Mouse (Mus musculus) CH12.LX (cell line): Measurements from ENCODE around the gene Spns3. TPM values are rescaled to one million over a fixed set of nuclear protein-coding genes. Genes with fewer than 3 reads are reported as not detected.

Experiments
- DNase-seq: peaks from one replicate; pipeline ENCODE4 v3.0.0-alpha.2; 2013; ENCODE audit errors: extremely low read depth
- H3K27ac ChIP-seq: 2 replicates; pipeline ENCODE4 v1.5.1; 2012; ENCODE audit warnings: low read depth, mild to moderate bottlenecking, control low read depth, moderate library complexity; ENCODE audit not compliant: insufficient read depth
- H3K27me3 ChIP-seq: replicated peaks from 2 replicates; pipeline ENCODE3; 2012; ENCODE audit warnings: inconsistent platforms
- H3K36me3 ChIP-seq, 2 experiments: replicated peaks in 1 of 2; 2 replicates each; pipeline versions ENCODE3 to v1.6.1; 2012; ENCODE audit warnings: inconsistent platforms in 1 of 2, low read length in 1 of 2, mild to moderate bottlenecking in 1 of 2, mixed read lengths in 1 of 2, moderate library complexity in 1 of 2; ENCODE audit not compliant: control insufficient read depth in 1 of 2, insufficient read depth in 1 of 2
- H3K4me1 ChIP-seq, 2 experiments: 2 replicates each; pipeline ENCODE4 v1.6.1; 2012; ENCODE audit warnings: inconsistent platforms in 1 of 2, moderate library complexity in 1 of 2; ENCODE audit not compliant: insufficient read depth in 2 of 2, control insufficient read depth in 1 of 2
- H3K4me2 ChIP-seq: 2 replicates; pipeline ENCODE4 v1.6.1; 2012; ENCODE audit warnings: low read depth, mild to moderate bottlenecking, control low read depth; ENCODE audit not compliant: poor library complexity, insufficient read depth, severe bottlenecking
- H3K4me3 ChIP-seq, 3 experiments: fragments of 150-350 bp in 1 of 3; sonication (generic) in 1 of 3; replicated peaks in 1 of 3; 2 replicates each; pipeline versions ENCODE3 to v1.5.1; 2011 to 2012; ENCODE audit warnings: low read depth in 2 of 3, low read length in 2 of 3, mild to moderate bottlenecking in 2 of 3, moderate library complexity in 2 of 3, control low read depth in 1 of 3, improper control_type of control experiment in 1 of 3, inconsistent platforms in 1 of 3, mixed read lengths in 1 of 3; ENCODE audit not compliant: poor library complexity in 1 of 3
- H3K79me2 ChIP-seq: replicated peaks from 2 replicates; pipeline ENCODE4 v1.6.1; 2012; ENCODE audit warnings: mild to moderate bottlenecking, moderate library complexity; ENCODE audit not compliant: control insufficient read depth, poor library complexity, insufficient read depth, severe bottlenecking; ENCODE audit errors: extremely low read depth
- H3K9ac ChIP-seq: 2 replicates; pipeline ENCODE4 v1.6.1; 2012; ENCODE audit warnings: low read depth, mild to moderate bottlenecking, control low read depth, moderate library complexity; ENCODE audit not compliant: insufficient read depth
- H3K9me3 ChIP-seq: replicated peaks from 2 replicates; pipeline ENCODE3; 2012; ENCODE audit warnings: low read length, inconsistent platforms, mixed read lengths
- CHD1 ChIP-seq: IDR thresholded peaks from 2 replicates; pipeline ENCODE4 v1.6.1; 2012; ENCODE audit warnings: low read depth, low read length, improper control_type of control experiment, inconsistent platforms
- CHD2 ChIP-seq: IDR thresholded peaks from 2 replicates; pipeline ENCODE4 v1.6.1; 2011; ENCODE audit warnings: low read length, improper control_type of control experiment
- CTCF ChIP-seq, 2 experiments: IDR thresholded peaks in 1 of 2; conservative IDR thresholded peaks in 1 of 2; 2 replicates each; pipeline ENCODE4 v1.5.1; 2011 to 2012; ENCODE audit warnings: low read depth in 2 of 2, low read length in 2 of 2, improper control_type of control experiment in 1 of 2, inconsistent platforms in 1 of 2, mild to moderate bottlenecking in 1 of 2, moderate library complexity in 1 of 2
- E2F4 ChIP-seq: IDR thresholded peaks from 2 replicates; pipeline ENCODE4 v1.6.1; 2011; ENCODE audit warnings: low read depth, low read length, improper control_type of control experiment; ENCODE audit not compliant: insufficient replicate concordance
- ELF1 ChIP-seq: IDR thresholded peaks from 2 replicates; pipeline ENCODE4 v1.6.1; 2014; ENCODE audit warnings: low read depth, mild to moderate bottlenecking, inconsistent platforms, low read length, improper control_type of control experiment
- ETS1 ChIP-seq: conservative IDR thresholded peaks from 2 replicates; pipeline ENCODE4 v1.6.1; 2012; ENCODE audit warnings: low read depth, mild to moderate bottlenecking, inconsistent platforms, low read length, improper control_type of control experiment, moderate library complexity
- IRF4 ChIP-seq: IDR thresholded peaks from 2 replicates; pipeline ENCODE4 v1.6.1; 2014; ENCODE audit warnings: low read depth, mild to moderate bottlenecking, inconsistent platforms, low read length, improper control_type of control experiment
- JUN ChIP-seq: IDR thresholded peaks from 2 replicates; pipeline ENCODE4 v1.6.1; 2011; ENCODE audit warnings: low read depth, mild to moderate bottlenecking, low read length, improper control_type of control experiment, moderate library complexity; ENCODE audit not compliant: insufficient read depth
- JUND ChIP-seq: conservative IDR thresholded peaks from 2 replicates; pipeline ENCODE4 v1.6.1; 2011; ENCODE audit warnings: low read depth, low read length, improper control_type of control experiment
- KAT2A ChIP-seq: IDR thresholded peaks from 2 replicates; pipeline ENCODE4 v1.6.1; 2012; ENCODE audit warnings: low read length, improper control_type of control experiment, inconsistent platforms; ENCODE audit not compliant: insufficient replicate concordance
- MAZ ChIP-seq: IDR thresholded peaks from 2 replicates; pipeline ENCODE4 v1.6.1; 2012; ENCODE audit warnings: low read depth, mild to moderate bottlenecking, inconsistent platforms, low read length, improper control_type of control experiment, moderate library complexity
- NRF1 ChIP-seq: IDR thresholded peaks from 2 replicates; pipeline ENCODE4 v1.6.1; 2014; ENCODE audit warnings: low read depth, mild to moderate bottlenecking, inconsistent platforms, low read length, improper control_type of control experiment, moderate library complexity
- PAX5 ChIP-seq: IDR thresholded peaks from 2 replicates; pipeline ENCODE4 v1.6.1; 2012; ENCODE audit warnings: low read length, inconsistent platforms, mixed read lengths
- TCF12 ChIP-seq: IDR thresholded peaks from 2 replicates; pipeline ENCODE4 v1.6.1; 2014; ENCODE audit warnings: low read depth, mild to moderate bottlenecking, inconsistent platforms, low read length, improper control_type of control experiment
- UBTF ChIP-seq: IDR thresholded peaks from 2 replicates; pipeline ENCODE4 v1.6.1; 2012; ENCODE audit warnings: low read depth, mild to moderate bottlenecking, inconsistent platforms, low read length, improper control_type of control experiment, moderate library complexity
- ZKSCAN1 ChIP-seq: IDR thresholded peaks from 2 replicates; pipeline ENCODE4 v1.6.1; 2012; ENCODE audit warnings: low read depth, inconsistent platforms, low read length, improper control_type of control experiment, borderline replicate concordance
- ZMIZ1 ChIP-seq: IDR thresholded peaks from 2 replicates; pipeline ENCODE4 v1.6.1; 2012; ENCODE audit warnings: low read depth, mild to moderate bottlenecking, inconsistent platforms, low read length, improper control_type of control experiment
- ZNF384 ChIP-seq: IDR thresholded peaks from 2 replicates; pipeline ENCODE4 v1.6.1; 2012; ENCODE audit warnings: low read depth, low read length, improper control_type of control experiment, inconsistent platforms
- dilution Hi-C: fragments of 300-500 bp; cut with MboI; formaldehyde crosslinking; loops from 2 replicates; pipeline ENCODE4 v1.14.3; 2020; ENCODE audit warnings: low sequenced_read_pairs; ENCODE audit not compliant: extremely low pct_unique_long_range_greater_than_20kb, extremely low pct_ligation_motif_present
- in situ Hi-C: fragments of 300-500 bp; cut with MboI; formaldehyde crosslinking; loops from 3 replicates; pipeline ENCODE4 v1.14.3; 2019; ENCODE audit warnings: low sequenced_read_pairs, low pct_ligation_motif_present, low pct_unique_long_range_greater_than_20kb, mixed read lengths
- polyA plus RNA-seq: library from polyadenylated mRNA; unstranded; fragments of >175 nt; gene quantifications from 2 replicates; pipeline ENCODE4 v1.2.1, GENCODE M21; 2012; ENCODE audit warnings: low read depth; ENCODE audit not compliant: insufficient read length
- total RNA-seq, 2 experiments: library from RNA; depleted of rRNA; stranded (reverse); fragments of 300-350 nt in 1 of 2; fragments of >200 nt in 1 of 2; gene quantifications; 2 replicates each; pipeline ENCODE4 v1.2.3; 2012 to 2014

The Spns3 gene
- total and polyA plus RNA-seq, 3 experiments, result 0.21 to 1.8 (median 1.0) TPM

DNA sequence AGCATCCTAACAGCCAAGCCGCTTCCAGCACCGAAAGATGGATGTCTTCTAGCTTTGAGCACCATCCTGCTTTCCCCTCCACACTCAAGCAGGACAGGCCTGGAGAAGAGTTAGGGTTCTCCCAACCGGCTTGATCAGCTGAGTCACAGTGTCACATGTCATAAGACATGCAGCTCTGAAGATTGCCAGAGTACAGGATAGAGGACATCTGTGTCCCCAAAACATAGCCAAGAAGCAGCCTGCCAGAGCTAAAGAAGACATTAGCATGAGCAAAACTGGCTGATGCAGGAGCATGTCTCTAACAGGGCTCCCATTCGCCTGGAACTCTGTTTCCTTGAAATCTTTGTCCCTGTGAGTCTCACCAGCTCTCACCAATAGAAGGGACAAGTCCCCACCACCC lies 24.1 kb downstream of the Spns3 start:
- H3K27me3 ChIP-seq, result no peaks in the 10 kb centered on the region
- dilution Hi-C loops, result no loop called here
- TF ChIP-seq ZNF384 (no peak), JUND (no peak), ZMIZ1 (no peak), UBTF (no peak), ETS1 (no peak), CTCF (conservative IDR thresholded peaks at IDR 0.05 in 1 of 2, IDR thresholded peaks at IDR 0.05 in 1 of 2; ENCODE audit: low read depth in 2 of 2, low read length in 2 of 2) (no peak), MAZ (no peak), ZKSCAN1 (no peak), CHD2 (no peak), TCF12 (no peak), ELF1 (no peak), IRF4 (no peak), CHD1 (no peak)
- TF ChIP-seq, all 38 proteins: peak for 0

DNA sequence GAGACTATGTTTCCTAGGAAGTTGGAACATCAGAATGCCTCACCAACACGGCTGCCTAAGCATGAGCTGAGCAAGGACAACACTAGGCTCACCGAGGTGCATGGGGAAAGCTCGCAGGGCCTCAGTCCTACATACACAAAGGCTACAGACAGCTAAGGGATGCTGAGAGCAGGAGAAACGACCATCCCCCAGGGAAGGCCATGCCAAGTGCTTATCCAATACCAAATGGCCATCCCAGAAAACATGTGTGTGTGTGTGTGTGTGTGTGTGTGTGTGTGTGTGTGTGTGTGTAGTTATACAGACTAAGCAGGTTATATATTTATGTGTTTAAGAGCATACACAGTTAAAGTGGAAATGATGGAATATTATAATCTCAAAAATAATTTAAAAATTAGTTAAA lies 26.6 kb downstream of the Spns3 start:
- no peaks in the 10 kb centered on the region for H3K27me3 ChIP-seq
- in situ Hi-C loops (no loop called here), dilution Hi-C loops (no loop called here)
- no peak overlapping the region for H3K4me3 ChIP-seq
- H3K27ac ChIP-seq, result no peak overlapping the region
- H3K36me3 ChIP-seq, result no peaks in the 10 kb centered on the region
- no peak overlapping the region for H3K9ac ChIP-seq
- TF ChIP-seq JUN (no peak), PAX5 (no peak), TCF12 (no peak), E2F4 (no peak), KAT2A (no peak), NRF1 (no peak)
- H3K4me1 ChIP-seq, result peaks cover 2 to 18% of the 10 kb centered on the region in 2 experiments
- no peaks in the 10 kb centered on the region for H3K79me2 ChIP-seq
- DNase-seq, result no peak
- H3K4me2 ChIP-seq, result no peak overlapping the region
- H3K9me3 ChIP-seq, result no peaks in the 10 kb centered on the region

More for the DNA sequence above, 24.1 kb downstream of the Spns3 start:
- DNase-seq, result no peak
- Histone ChIP-seq H3K9me3 (no peaks in the 10 kb centered on the region), H3K79me2 (no peaks in the 10 kb centered on the region), H3K4me2 (no peak overlapping the region), H3K4me3 (no peak overlapping the region), H3K27ac (no peak overlapping the region), H3K36me3 (no peaks in the 10 kb centered on the region), H3K4me1 (peaks cover 0 to 35% of the 10 kb centered on the region in 2 experiments; a peak in 3 of 4 replicates), H3K9ac (no peak overlapping the region)
- in situ Hi-C loops, result loop anchor here (25.0 kb wide), 1 partner anchor 314 kb away; the partner anchor contains the start of genes 4933427D14Rik, Gm43951, Med31 and Txndc17
